Mouse (Mus musculus) heart, adult 2 months (tissue): ENCODE results near the gene Ttll6. TPM values are rescaled to one million over a fixed set of nuclear protein-coding genes. Genes with fewer than 3 reads are reported as not detected.

ENCODE experiments used
- DNase-seq, 2 experiments: peaks; one replicate each; pipeline ENCODE4 v3.0.0; 2021
- H3K27ac ChIP-seq: fragments of 200-600 bp; 2 replicates; pipeline ENCODE4 v1.8.1; 2022
- H3K27me3 ChIP-seq: fragments of 200-500 bp; 2 replicates; pipeline ENCODE4 v1.6.1; 2012; ENCODE audit warnings: mild to moderate bottlenecking, low read length, inconsistent platforms, mixed read lengths; ENCODE audit not compliant: control insufficient read depth, insufficient read depth
- H3K36me3 ChIP-seq: fragments of 200-500 bp; 2 replicates; pipeline ENCODE4 v1.6.1; 2012; ENCODE audit warnings: low read length, inconsistent platforms; ENCODE audit not compliant: control insufficient read depth, insufficient read depth
- H3K4me1 ChIP-seq: fragments of 200-500 bp; 2 replicates; pipeline ENCODE4 v1.6.1; 2011; ENCODE audit warnings: low read length; ENCODE audit not compliant: control insufficient read depth, insufficient read depth
- H3K4me3 ChIP-seq: fragments of 200-600 bp; 2 replicates; pipeline ENCODE4 v1.8.1; 2022
- H3K79me2 ChIP-seq: fragments of 200-500 bp; replicated peaks from 2 replicates; pipeline ENCODE4 v1.6.1; 2012; ENCODE audit warnings: mild to moderate bottlenecking, inconsistent platforms, low read length, moderate library complexity, mixed read lengths; ENCODE audit not compliant: control insufficient read depth, insufficient read depth
- H3K9ac ChIP-seq: fragments of 200-500 bp; 2 replicates; pipeline ENCODE4 v1.6.1; 2012; ENCODE audit warnings: low read depth, mild to moderate bottlenecking, control low read depth, inconsistent platforms, low read length, mixed read lengths
- CTCF ChIP-seq: fragments of 200-600 bp; IDR thresholded peaks from 2 replicates; pipeline ENCODE4 v1.8.1; 2022; ENCODE audit warnings: antibody characterized with exemption, mild to moderate bottlenecking, moderate library complexity
- EP300 ChIP-seq: fragments of 200-500 bp; IDR thresholded peaks from 2 replicates; pipeline ENCODE4 v1.6.1; 2011; ENCODE audit warnings: low read depth, low read length, control low read depth; ENCODE audit not compliant: insufficient read depth
- POLR2A ChIP-seq: fragments of 200-500 bp; IDR thresholded peaks from 2 replicates; pipeline ENCODE4 v1.6.1; 2011; ENCODE audit warnings: mild to moderate bottlenecking, low read depth, low read length, control low read depth; ENCODE audit not compliant: insufficient read depth
- WGBS: fragments of 180-500 bp; shearing (Covaris S2); methylation state at CpG from one replicate; pipeline ENCODE4 v1.1.7; 2018; 5-methylcytosine and 5-hydroxymethylcytosine counted together
- intact Hi-C: fragments of 180-260 bp; cut with DNase I; formaldehyde crosslinking; loops from one replicate; pipeline ENCODE4 v1.15.1; 2025
- polyA plus RNA-seq: library from polyadenylated mRNA; depleted of rRNA; stranded (reverse); fragments of >200 nt; gene quantifications from 2 replicates; pipeline ENCODE4 v1.2.3, GENCODE M21; 2012
- total RNA-seq, 2 experiments: library from RNA; stranded (reverse); gene quantifications; 2 replicates each; pipeline ENCODE4 v1.2.3; 2021

Gene Ttll6
- total and polyA plus RNA-seq, 3 experiments: 0.18 TPM; not detected in 2

DNA sequence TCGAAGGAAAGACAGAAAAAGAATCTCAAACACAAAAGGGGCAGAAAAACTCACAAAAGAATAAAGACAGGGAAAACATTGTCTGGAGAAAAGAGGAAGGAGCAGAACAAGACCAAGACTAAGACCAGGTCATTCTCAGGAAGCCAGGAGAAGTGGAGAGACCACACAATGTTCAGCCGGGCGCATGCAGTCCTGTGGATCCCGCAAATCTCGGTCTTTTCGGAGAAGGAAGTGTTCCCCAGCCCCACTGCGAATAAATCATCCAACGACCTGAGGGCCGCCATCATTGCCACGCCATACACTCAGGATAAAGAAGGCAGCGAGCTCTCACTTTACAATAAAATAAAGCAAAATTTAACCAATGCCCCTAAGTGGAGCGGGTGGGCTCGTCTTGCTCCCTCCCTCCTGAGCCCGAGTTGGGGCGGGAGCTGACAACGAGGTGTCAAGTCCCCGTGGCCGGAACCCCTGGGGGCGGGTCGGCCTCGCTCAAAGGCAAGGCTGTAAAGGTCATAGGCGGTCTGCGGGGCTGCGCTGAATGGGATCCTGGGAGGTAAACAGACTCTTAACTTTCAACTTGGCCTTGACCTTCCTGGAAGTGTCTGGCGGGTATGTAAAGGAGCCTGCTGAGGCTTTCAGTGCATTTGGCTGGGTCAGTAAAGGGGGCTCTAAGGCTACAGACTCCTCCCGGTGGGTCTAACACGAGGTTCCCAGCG, 56.4 kb downstream of the Ttll6 start:
- 3% methylated on average over 28 of the region's 28 CpGs for WGBS
- no peak overlapping the region for H3K4me3 ChIP-seq
- DNase-seq: no peak
- intact Hi-C loops: no loop called here
- no peaks in the 10 kb centered on the region for H3K79me2 ChIP-seq
- no peak overlapping the region for H3K9ac ChIP-seq
- no peak overlapping the region for H3K27ac ChIP-seq
- H3K36me3 ChIP-seq: no peaks in the 10 kb centered on the region
- no peaks in the 10 kb centered on the region for H3K4me1 ChIP-seq
- H3K27me3 ChIP-seq: peaks cover 23% of the 10 kb centered on the region
- no peak for TF ChIP-seq CTCF
- no peak for TF ChIP-seq EP300
- no peak for TF ChIP-seq POLR2A

DNA sequence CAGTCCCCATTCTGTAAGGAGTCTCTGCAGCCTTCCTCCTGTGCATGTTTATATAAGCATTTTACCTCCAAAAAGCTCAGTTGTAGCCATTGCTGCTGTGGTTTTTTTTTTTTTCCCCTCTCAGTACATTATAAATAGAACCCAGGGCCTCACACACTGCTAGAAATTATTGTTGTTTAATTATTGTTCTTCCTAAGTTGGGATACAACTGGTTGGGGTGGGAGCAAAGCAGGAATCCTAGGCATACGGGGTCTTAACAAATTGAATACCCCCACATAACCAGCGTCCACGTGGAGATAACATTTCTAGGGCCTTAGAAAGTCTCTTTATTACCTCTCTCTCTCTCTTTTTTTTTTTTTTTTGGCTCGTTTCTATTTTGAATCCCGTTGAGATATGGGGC, 57.5 kb downstream of the Ttll6 start:
- peaks cover 20% of the 10 kb centered on the region for H3K27me3 ChIP-seq
- intact Hi-C loops: no loop called here
- no peak for DNase-seq
- 5% methylated on average over 5 of the region's 5 CpGs for WGBS
- H3K4me1 ChIP-seq: no peaks in the 10 kb centered on the region
- H3K4me3 ChIP-seq: no peak overlapping the region
- no peaks in the 10 kb centered on the region for H3K79me2 ChIP-seq
- no peak overlapping the region for H3K9ac ChIP-seq
- no peaks in the 10 kb centered on the region for H3K36me3 ChIP-seq
- no peak for TF ChIP-seq EP300
- no peak for TF ChIP-seq CTCF
- TF ChIP-seq POLR2A: no peak
- H3K27ac ChIP-seq: no peak overlapping the region

DNA sequence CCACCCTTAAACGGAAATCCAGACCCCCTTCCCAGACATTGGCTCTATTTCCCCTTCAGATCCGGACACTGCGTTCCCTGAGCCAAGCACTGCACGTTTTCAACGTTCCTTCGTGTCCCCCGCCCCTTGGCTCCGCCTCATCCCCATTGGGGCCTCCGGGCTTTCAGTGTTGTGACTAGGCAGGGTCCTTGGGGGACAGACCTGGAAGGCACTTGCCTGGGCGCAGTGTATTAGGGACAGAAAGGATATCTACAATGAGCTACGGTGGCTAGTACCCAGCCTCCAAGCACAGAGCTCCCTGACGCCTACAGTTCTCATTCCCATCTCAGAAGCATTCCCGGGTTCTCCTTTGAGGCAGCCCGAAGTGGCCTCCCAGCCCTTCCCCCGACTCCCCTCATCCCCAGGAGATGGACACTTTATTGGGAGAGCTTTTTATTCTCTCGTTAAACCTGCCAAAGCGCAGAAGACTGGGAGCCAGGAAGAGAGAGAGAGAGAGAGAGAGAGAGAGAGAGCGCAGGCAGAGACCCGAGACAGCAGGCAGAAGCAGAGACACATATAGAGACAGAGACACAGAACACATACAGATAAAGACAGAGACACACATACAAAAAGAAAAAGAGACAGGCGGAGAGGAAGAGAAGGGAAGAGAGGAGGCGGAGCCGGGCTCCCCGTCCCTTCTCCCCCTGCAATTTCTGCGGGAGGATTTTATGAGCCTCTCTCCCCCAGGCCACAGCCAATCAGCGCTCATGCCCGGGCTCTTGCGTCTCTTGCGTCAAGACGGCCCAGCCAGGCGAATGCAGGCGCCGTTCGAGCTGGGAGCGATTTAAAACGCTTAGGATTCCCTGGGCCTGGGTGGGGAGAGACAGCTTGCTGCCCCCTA, 60.2 kb downstream of the Ttll6 start, which contains the start of gene Hoxb13:
Gene Hoxb13, plus strand, starts transcription at position 796 of the 880 bp plus-strand sequence.
- peaks cover 18% of the 10 kb centered on the region for H3K27me3 ChIP-seq
- H3K9ac ChIP-seq: no peak within 1 kb of the TSS
- H3K36me3 ChIP-seq: no peaks in the 10 kb centered on the region
- no peak within 1 kb of the TSS for H3K27ac ChIP-seq
- no peak for TF ChIP-seq POLR2A
- no peak for TF ChIP-seq CTCF
- no peak for TF ChIP-seq EP300
- H3K79me2 ChIP-seq: no peaks in the 10 kb centered on the region
- H3K4me3 ChIP-seq: no peak within 1 kb of the TSS
- H3K4me1 ChIP-seq: no peaks in the 10 kb centered on the region
- intact Hi-C loops: no loop called here
- no peak for DNase-seq
- WGBS: 3% methylated on average over 35 of the region's 35 CpGs

DNA sequence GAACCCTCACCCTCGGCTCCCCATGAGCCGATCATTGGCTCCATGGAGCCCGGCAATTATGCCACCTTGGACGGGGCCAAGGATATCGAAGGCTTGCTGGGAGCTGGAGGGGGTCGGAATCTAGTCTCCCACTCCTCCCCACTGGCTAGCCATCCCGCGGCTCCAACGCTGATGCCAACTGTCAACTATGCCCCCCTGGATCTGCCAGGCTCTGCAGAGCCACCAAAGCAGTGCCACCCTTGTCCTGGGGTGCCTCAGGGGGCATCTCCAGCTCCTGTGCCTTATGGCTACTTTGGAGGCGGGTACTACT, 60.8 kb downstream of the Ttll6 start:
- no peak for DNase-seq
- 4% methylated on average over 10 of the region's 10 CpGs for WGBS
- Histone ChIP-seq H3K27me3 (peaks cover 14% of the 10 kb centered on the region), H3K79me2 (no peaks in the 10 kb centered on the region), H3K4me1 (no peaks in the 10 kb centered on the region), H3K9ac (no peak overlapping the region), H3K4me3 (no peak overlapping the region), H3K27ac (no peak overlapping the region), H3K36me3 (no peaks in the 10 kb centered on the region)
- intact Hi-C loops: no loop called here
- TF ChIP-seq CTCF: no peak
- no peak for TF ChIP-seq EP300
- TF ChIP-seq POLR2A: no peak

DNA sequence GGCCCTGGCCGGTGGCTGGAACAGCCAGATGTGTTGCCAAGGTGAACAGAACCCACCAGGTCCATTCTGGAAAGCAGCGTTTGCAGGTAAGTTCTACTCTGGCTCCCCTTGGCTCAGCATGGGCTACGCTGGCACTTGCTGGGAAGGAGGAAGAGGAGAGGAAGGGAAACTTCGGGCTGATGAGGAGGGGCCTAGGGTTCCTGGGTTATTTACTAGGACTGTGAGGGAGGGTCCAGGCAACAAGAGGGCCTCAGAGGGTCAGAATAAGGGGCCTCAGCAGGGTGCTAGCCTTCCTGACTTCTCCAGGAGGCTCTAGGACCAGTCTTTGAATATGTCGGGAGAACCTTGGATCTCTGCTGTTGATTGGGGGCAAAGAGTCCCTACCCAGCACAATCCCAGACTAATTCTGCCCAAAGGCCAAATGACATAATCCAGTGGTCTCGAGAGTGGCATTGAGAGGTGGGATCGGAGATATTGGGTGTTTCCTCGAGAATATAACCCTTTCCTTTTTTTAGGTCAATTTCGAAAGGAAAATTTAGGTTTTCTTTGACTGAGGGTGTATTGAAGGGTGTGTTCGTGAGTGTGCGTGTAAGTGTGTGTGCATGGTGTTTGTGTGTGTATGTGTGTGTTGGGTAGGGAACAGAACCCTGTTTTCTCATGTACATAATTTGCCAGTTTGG, 61.5 kb downstream of the Ttll6 start:
- H3K4me3 ChIP-seq: no peak overlapping the region
- no peak for DNase-seq
- no peaks in the 10 kb centered on the region for H3K4me1 ChIP-seq
- H3K9ac ChIP-seq: no peak overlapping the region
- intact Hi-C loops: no loop called here
- 11% methylated on average over 11 of the region's 11 CpGs for WGBS
- TF ChIP-seq CTCF (no peak), POLR2A (no peak), EP300 (no peak)
- no peaks in the 10 kb centered on the region for H3K36me3 ChIP-seq
- peaks cover 14% of the 10 kb centered on the region for H3K27me3 ChIP-seq
- no peaks in the 10 kb centered on the region for H3K79me2 ChIP-seq
- H3K27ac ChIP-seq: no peak overlapping the region

DNA sequence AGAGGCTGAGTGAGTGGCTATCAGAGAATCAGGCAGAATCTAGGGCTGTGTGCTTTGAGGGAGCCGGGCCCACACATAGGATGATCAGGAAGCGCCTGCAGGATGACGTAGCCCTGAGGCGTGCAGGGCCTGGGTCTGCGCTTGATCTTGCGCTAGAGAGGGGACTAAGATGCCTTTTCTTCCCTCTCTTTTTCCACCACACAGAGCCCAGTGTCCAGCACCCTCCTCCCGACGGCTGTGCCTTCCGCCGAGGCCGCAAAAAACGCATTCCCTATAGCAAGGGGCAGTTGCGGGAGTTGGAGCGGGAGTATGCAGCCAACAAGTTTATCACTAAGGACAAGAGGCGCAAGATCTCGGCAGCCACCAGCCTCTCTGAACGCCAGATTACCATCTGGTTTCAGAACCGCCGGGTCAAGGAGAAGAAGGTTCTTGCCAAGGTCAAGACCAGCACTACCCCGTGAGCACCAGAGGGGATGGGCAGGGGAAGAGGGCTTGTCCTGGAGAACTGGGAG, 62.2 kb downstream of the Ttll6 start:
- H3K79me2 ChIP-seq: no peaks in the 10 kb centered on the region
- H3K4me1 ChIP-seq: no peaks in the 10 kb centered on the region
- TF ChIP-seq POLR2A (no peak), EP300 (no peak), CTCF (no peak)
- no peak for DNase-seq
- no peak overlapping the region for H3K4me3 ChIP-seq
- H3K36me3 ChIP-seq: no peaks in the 10 kb centered on the region
- peaks cover 14% of the 10 kb centered on the region for H3K27me3 ChIP-seq
- H3K9ac ChIP-seq: no peak overlapping the region
- H3K27ac ChIP-seq: no peak overlapping the region
- WGBS: 3% methylated on average over 20 of the region's 20 CpGs
- intact Hi-C loops: no loop called here
